Mouse (Mus musculus) G1E (cell line): ENCODE data around the gene Ctnnbl1.

ENCODE experiments used
- CTCF ChIP-seq: IDR thresholded peaks from 2 replicates; pipeline ENCODE4 v1.5.1; 2012; ENCODE audit warnings: low read depth, low read length, inconsistent platforms, mixed read lengths
- POLR2AphosphoS5 ChIP-seq: IDR thresholded peaks from 2 replicates; pipeline ENCODE4 v1.6.1; 2012; ENCODE audit warnings: low read depth, low read length, inconsistent platforms; ENCODE audit not compliant: insufficient replicate concordance
- TAL1 ChIP-seq: conservative IDR thresholded peaks from 2 replicates; pipeline ENCODE4 v1.6.1; 2012; ENCODE audit warnings: low read depth, low read length, inconsistent platforms, mixed read lengths

- TF ChIP-seq CTCF (no peak), TAL1 (no peak), POLR2AphosphoS5 (no peak)
Observed at GRCm38 (mm10) chr2:157875111-157875510, 137.9 kb downstream of the Ctnnbl1 start.
